Mouse (Mus musculus) cerebellum, adult 9-10 months (tissue): Measurements from ENCODE around the gene Prkn.
"Not testable (repeated sequence)": the region's sequence is repeated elsewhere in the genome, so short reads cannot be mapped to it uniquely, and the experiment has no call there.

Experiments
- DNase-seq: peaks from one replicate; pipeline ENCODE4 v3.0.0; 2022

Prkn gene

GRCm38 (mm10) chr17:11142321-11142720 lies 302.1 kb downstream of the Prkn start:
- no peak for DNase-seq

DNA sequence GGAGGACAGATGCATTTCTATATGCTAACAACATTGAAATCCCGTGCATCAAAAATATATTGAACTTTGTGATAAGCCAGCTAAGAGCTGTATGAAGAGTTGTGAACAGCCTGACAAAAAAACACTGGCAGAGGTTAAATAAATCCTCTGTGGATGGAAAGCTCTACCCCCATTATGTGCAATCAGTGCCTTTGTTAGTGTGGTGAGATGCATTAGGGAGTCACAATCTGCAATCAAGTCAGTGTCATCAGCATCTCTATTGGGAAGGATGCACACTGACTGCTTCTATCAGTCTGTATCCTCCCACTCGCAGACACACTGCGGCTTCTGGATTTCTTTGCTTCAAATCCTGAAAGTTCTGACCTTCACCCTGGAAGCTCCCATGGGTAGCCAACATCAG lies 315.9 kb downstream of the Prkn start:
- no peak for DNase-seq

DNA sequence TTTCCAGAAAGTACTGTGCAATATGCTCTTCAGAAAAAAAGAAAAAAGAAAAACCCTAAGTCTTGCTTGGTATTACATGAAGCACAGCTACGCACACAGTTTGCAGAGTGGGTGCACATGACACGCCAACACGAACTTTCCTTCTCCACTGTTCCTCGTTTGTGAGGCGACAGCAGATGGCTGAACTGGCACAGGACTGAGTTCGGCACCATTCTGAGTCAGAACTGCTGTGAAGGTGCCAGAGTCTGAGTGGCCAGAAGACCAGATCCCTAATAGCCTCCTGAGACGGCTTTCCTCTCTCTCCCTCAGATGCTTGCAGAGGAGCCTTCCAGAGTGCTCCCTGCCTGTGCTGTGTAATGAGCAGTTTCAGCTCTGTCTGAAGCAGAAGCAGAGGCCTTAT lies 317.4 kb downstream of the Prkn start:
- DNase-seq: peak; percentile 92

GRCm38 (mm10) chr17:11161436-11161835 lies 321.3 kb downstream of the Prkn start:
- peak; percentile 29 for DNase-seq

- DNase-seq: no peak
These were observed 322.6 kb downstream of the Prkn start for GRCm38 (mm10) chr17:11162770-11163169.

GRCm38 (mm10) chr17:11187356-11187755 lies 347.2 kb downstream of the Prkn start:
- DNase-seq: no peak

DNA sequence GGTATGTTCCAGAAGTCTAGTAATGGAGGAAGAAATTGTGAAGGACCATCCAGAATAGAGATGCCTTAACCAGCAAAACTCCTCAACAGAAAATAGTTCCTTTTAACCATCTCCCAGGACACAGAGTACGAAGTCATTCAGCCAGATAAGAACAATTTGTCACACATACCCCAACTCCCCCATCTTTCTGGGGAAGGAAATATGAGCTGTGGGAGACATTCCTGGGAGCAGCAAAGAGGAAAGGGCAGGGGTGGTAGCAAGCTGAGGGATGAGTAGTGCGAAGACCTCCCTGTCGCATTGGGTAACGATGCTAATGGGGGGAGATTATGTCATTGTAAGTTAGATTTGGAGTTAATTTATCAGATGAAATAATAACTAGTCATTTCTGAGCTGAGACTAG lies 348.3 kb downstream of the Prkn start:
- DNase-seq: no peak

GRCm38 (mm10) chr17:11190306-11190705 lies 350.1 kb downstream of the Prkn start:
- peak; percentile 8 for DNase-seq

- DNase-seq: no peak
These were observed 357.9 kb downstream of the Prkn start for GRCm38 (mm10) chr17:11198134-11198533.

DNA sequence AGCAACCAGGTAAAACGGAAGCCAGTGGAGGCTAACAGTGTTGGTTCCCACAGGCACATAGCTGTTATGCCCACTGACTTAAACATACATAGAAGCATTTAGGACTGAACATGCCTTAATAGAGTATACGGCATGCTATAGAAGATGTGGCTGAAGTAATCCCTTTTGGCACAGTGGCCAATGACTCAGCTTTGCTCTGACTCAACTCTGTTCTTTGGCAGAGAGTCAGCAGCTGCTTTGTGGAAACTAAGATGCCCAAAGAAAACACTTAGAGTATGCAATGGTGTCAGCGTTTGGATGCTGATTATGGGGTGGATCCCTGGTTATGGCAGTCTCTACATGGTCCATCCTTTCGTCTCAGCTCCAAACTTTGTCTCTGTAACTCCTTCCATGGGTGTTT lies 368.9 kb downstream of the Prkn start:
- DNase-seq: not testable (repeated sequence)

DNA sequence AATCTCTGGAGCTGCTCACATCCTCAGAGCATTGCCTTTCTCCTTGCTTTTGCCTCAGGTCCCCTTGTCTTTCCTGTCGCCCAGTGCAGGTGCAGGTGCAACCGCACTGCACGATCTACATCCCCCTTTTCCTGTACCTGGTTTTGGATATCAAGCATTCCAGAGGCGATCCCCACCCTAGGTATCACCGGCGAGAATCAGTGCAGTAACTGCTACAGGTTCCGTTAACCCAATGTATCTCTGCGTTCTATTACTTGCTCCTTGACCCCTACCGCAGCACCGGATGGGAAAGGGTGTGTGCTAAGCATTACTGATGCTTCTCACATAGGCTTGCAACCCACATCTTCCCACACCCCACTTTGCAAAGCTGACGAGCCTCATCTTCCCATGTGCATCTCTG lies 370.8 kb downstream of the Prkn start:
- no peak for DNase-seq

GRCm38 (mm10) chr17:11211591-11211990 lies 371.4 kb downstream of the Prkn start:
- DNase-seq: no peak

DNA sequence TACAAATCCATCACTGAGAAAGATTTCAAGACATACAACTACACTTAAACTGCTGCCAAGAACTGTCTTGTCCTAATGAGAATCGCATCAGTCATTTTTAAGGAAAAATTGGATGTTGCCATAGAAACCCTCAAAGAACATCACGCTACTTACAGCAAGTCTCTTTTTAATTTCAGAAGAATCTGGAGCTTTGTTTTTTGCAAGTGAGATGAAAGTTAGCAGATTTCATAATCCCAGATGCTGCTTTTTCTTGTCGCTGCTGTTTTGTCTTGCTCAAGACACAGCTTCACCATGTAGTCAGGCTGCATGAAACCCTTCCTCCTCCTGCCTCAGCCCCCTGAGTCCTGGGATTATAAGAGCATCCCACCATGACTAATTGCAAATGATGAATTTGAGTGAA lies 373.5 kb downstream of the Prkn start:
- no peak for DNase-seq

GRCm38 (mm10) chr17:11229011-11229410 lies 388.8 kb downstream of the Prkn start:
- no peak for DNase-seq

DNA sequence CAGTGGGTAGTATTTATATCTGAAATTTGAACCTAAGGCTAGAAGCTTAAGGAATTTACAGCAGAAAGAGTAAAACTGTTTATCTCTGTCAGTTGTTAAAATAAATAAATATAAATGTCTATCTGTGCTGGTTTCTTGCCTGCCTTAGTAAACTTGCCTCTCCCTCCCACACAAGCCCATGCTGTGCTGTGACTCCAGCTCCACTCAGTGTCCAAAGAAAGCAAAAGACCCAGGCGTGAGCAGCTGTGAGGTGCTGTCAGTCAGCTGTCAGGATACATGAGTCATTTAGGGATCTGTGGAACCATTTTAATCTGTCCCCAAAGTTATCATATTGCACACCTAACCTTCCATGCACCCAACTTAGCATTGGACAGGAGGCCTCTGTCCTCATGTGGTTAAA lies 389.2 kb downstream of the Prkn start:
- no peak for DNase-seq

GRCm38 (mm10) chr17:11230604-11231395 lies 390.6 kb downstream of the Prkn start:
- no peak for DNase-seq

DNA sequence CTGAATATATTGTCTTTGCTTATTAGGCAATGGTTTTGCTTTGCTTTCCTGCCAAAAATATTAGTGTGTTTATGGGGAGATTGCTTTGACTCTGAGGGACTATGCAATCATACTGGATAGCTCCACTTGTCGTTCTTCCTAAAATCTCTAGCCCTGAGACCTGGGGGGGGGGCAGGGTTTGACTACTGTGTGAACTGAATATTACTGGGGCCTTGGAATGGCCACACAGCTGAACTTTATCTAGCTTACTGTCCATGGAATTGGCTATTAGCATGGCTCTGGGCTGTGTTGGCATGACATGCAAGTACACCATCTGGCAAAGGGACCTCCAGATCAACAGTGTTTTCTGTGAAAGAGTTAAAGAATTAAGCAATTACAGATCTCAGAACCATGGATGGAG lies 395.1 kb downstream of the Prkn start:
- no peak for DNase-seq

GRCm38 (mm10) chr17:11245040-11245439 lies 404.9 kb downstream of the Prkn start:
- DNase-seq: no peak

DNA sequence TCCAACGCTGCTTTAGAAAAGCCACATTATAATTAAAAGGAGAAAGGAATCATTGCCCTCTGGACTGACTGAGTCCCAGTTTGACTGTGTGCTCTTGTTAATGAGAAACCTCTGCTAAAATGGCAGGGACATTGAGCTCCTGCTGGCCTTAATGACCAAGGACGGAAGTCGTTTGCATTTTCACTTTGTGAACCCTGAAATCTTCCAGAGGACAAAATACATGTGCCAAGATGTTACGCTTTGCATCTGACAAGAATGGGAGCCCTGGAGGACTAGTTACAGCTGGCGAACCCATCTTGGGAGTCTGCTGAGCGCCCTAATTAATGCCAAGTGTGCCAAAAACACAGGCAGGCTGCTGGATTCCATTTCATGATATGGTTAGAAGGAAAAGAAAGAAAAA lies 409.0 kb downstream of the Prkn start:
- no peak for DNase-seq

- DNase-seq: peak; percentile 80
These were observed 420.5 kb downstream of the Prkn start for GRCm38 (mm10) chr17:11260663-11261062.

- DNase-seq: no peak
These were observed 421.5 kb downstream of the Prkn start for GRCm38 (mm10) chr17:11261679-11262078.

DNA sequence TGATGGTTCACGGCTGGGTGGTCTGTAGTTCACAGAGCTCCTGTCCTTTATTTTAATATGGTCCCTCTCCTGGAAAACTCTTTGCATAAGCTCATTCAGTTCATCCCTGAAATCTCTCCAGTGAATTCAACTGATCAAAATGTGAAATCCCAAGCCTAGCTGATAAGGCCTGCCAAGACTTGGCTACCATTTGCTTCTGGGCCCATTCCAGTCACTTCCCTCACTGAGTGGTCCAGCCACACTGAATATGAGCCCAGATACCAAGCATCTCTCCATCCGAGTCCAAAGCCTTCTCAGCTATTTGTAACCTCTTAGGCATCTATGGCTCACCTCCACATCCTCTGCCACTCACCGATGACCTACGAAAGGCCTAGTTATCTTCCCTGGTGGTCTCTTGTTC lies 427.8 kb downstream of the Prkn start:
- DNase-seq: no peak

GRCm38 (mm10) chr17:11270179-11270578 lies 430.0 kb downstream of the Prkn start:
- no peak for DNase-seq

GRCm38 (mm10) chr17:11271876-11272275 lies 431.7 kb downstream of the Prkn start:
- no peak for DNase-seq

- DNase-seq: peak; percentile 48
These were observed 444.1 kb downstream of the Prkn start for GRCm38 (mm10) chr17:11284246-11284645.
